ENCODE assay signal across 8 mouse cellular contexts in the genomic region with DNA sequence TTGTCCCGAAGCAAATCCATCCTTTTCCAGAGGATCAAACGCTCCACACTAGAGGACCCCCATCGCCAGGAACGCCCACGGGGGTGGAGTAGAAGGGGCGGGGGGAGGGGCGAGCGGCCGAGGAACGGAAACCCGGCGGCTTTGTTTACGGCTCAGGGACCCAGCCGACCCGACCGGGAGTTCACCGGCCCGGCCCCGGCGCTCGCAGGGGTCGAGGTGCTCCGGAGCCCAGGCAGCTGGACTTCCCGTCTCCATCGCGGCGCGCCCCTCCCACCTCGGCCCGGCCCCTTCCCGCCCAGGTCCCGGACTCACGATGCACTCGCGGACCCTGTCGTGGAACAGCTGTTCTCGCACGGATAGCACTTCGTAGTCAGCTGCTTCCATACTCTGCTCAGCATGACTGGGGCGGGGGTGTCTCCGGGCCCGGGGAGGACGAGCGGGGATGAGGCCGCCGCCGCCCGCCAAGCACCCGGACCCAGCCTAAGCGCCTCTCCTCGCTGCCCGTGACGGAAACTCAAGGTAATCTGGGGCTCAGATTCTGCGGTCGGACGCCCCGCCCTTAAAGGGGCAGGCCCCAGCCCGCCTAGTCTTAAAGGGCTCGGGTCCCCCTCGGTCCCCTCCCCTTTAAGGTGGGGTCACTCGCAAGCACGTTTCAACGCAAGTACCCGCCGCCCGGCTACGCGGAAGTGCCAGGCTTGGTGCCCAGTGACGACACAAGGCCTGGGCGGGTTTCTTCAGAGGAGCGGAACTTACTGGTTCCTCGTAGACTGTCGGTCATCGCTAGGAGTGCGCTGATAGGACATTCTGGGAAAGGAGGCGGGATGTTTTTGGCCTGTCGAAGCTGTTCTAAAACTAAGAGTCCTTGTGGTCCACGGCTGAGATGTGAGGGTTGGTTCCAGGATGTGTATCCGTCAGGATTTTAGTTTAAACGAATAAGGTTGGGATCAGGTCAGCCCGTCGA. TPM values are rescaled to one million over a fixed set of nuclear protein-coding genes. Genes with fewer than 3 reads are reported as not detected.
DNase-seq lines count a peak whose midpoint lies in the region; ATAC-seq and TF ChIP-seq lines count a peak whose summit lies in the region.

Gene Lmbr1l, minus strand, starts transcription at position 694 of the 961 bp plus-strand sequence.

- no peaks in the 10 kb centered on the region for H3K27me3 ChIP-seq in hindbrain, embryonic 10.5 days (ENCODE audit: insufficient read depth, poor library complexity, severe bottlenecking)
- no peaks in the 10 kb centered on the region for H3K27me3 ChIP-seq in lung, postnatal 0 days (replicated peaks; ENCODE audit: insufficient read depth, low read length)

- peak; percentile 99 for ATAC-seq in frontal cortex, adult (ENCODE audit: low TSS enrichment)
- peak; percentile 96 for ATAC-seq in lung, postnatal 0 days

- peak within 1 kb of the TSS; percentile 95 for H3K4me3 ChIP-seq in hindbrain, embryonic 10.5 days
- peak within 1 kb of the TSS; percentile 73 for H3K4me3 ChIP-seq in lung, postnatal 0 days (ENCODE audit: low read depth, low read length)

- peak within 1 kb of the TSS; percentile 70 for H3K4me2 ChIP-seq in lung, postnatal 0 days (replicated peaks; ENCODE audit: low read depth, low read length)

- H3K9ac ChIP-seq in lung, postnatal 0 days (replicated peaks; ENCODE audit: low read depth), result peak within 1 kb of the TSS; percentile 62

- peaks cover 35% of the 10 kb centered on the region for H3K4me1 ChIP-seq in hindbrain, embryonic 10.5 days (replicated peaks)
- peaks cover 7% of the 10 kb centered on the region; the same call in 1 of the 2 replicates for H3K4me1 ChIP-seq in lung, postnatal 0 days (ENCODE audit: insufficient read depth, low read depth, low read length)

- TF ChIP-seq EP300 in lung, postnatal 0 days (IDR thresholded peaks at IDR 0.05), result no peak; the same call in 1 of the 2 replicates

- under 1% methylated on average over 82 of the region's 82 CpGs for WGBS in hindbrain, embryonic 10.5 days
- under 1% methylated on average over 71 of the region's 82 CpGs for WGBS in lung, postnatal 0 days

- H3K9me3 ChIP-seq in hindbrain, embryonic 10.5 days, result no peaks in the 10 kb centered on the region
- H3K9me3 ChIP-seq in lung, postnatal 0 days (ENCODE audit: low read length), result no peaks in the 10 kb centered on the region

- peak within 1 kb of the TSS; percentile 96 for H3K27ac ChIP-seq in hindbrain, embryonic 10.5 days
- H3K27ac ChIP-seq in lung, postnatal 0 days (ENCODE audit: low read length), result peak within 1 kb of the TSS; percentile 95

- TF ChIP-seq CTCF in lung, postnatal 0 days (IDR thresholded peaks at IDR 0.05), result 0 out of 2 replicates have a peak, but pooled peaks have one; percentile 2

- DNase-seq in MN1 (ENCODE audit: low spot score), result peak; percentile 100
- DNase-seq in cerebellum, adult 9-10 months, result peak; percentile 99
- peak; percentile 99 for DNase-seq in hindbrain, embryonic 10.5 days (ENCODE audit: low spot score)
- DNase-seq in layer of hippocampus, adult 9-11 months, result peak; percentile 99
- peak; percentile 100 for DNase-seq in lung, postnatal 0 days (ENCODE audit: low spot score)
- peak; percentile 98 for DNase-seq in ovary, postnatal 14 days (ENCODE audit: low spot score)
- peak; percentile 99 for DNase-seq in thymus, postnatal 14 days

- peaks cover 35% of the 10 kb centered on the region for H3K36me3 ChIP-seq in hindbrain, embryonic 10.5 days
- H3K36me3 ChIP-seq in lung, postnatal 0 days (ENCODE audit: insufficient read depth, low read length), result no peaks in the 10 kb centered on the region

RNA-seq across cellular contexts. Expression of gene Lmbr1l, which starts in this region (rescaled TPM):
- polyA plus RNA-seq in hindbrain, embryonic 10.5 days (2016; fragmentation: Nextera tagmentation; extraction: Ambion mirVana), result 22.3 and 25.5 TPM in 2 replicates
- 16.5 and 17.0 TPM in 2 replicates for polyA plus RNA-seq in lung, postnatal 0 days (2015; fragmentation: Nextera tagmentation; extraction: Ambion mirVana)

Comparison
In these comparisons a context has a peak if more than half of its experiments do, and no peak if none do; other contexts are left out.
1. Peak in every context shown above with its lines: DNase-seq, ATAC-seq, H3K4me3 ChIP-seq and H3K27ac ChIP-seq.